Mouse (Mus musculus) liver (tissue): ENCODE results near the gene Dagla.

ENCODE experiments used
- DNase-seq: peaks from one replicate; pipeline ENCODE4 v3.0.0-alpha.2; 2020; ENCODE audit warnings: mixed read lengths

Dagla gene

DNA sequence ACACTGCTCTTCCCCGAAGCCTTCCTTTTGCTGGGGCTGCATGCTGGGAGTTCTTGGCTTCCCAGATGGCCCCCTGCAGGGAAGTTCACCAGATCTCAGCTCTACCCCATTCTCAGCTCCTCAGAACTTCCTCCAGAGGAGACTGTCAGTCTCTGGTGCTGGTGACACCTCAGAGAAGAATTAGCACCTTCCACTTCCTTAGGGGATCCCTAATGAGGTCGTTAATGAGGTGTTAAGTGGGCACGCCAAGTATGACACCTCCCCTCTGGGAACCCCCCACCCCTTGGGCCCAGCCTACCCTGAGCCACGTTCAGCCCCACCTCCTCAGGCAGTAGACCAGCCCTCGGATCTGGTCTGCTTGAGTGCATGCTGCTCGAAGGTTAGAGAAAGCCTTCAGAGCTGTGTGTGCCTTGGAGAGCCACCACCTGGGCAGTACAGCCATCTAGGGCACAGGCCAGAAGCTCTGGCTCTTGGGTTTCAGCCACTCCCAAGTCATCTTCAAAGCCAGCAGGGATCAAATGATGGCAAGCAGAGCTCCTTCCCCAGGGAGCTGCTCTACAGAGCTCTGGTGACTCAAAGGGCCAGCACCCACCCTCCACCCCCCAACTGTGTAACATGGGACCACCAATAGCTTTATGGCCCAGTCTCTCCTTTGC, 25.9 kb downstream of the Dagla start:
- DNase-seq: no peak

DNA sequence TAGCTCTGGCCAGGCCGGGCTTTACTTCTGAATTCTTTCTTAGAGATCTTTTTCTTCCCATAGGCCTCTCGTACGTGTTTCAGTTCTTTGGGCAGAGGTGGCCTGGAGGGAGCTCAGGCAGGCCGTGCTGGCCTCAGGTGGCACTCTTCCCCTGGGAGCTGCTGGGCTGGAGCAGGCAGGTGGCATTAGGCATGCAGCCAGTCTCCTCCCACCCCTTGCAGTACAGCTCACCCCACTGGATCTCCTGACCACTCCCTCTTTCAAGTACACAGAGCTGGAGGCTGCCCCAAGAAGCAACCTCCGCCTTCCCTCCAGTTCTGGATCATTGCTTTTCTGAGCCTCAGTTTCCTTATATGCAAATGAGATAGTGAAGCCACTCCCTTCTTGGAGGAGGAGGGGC, 26.9 kb downstream of the Dagla start:
- no peak for DNase-seq

DNA sequence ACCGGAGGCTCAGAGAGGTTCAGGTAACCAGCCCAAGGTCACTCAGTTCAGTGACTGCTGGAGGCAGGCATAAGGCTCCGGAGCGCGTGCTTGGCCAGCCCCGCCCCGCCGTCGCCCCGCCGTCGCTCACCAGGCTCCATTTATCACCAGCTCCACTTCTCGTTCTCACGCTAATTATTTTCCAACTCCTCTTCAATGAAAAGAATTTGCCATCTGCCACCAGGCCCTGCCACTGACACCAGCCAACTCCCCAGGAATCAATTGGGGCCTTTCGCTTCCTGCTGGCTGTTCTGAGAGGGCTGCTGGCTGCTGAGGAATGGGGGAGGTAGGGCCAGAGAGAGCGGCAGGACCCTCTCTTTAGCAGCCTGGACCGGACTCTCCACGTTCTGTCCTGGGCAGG, 27.3 kb downstream of the Dagla start:
- DNase-seq: no peak

- no peak for DNase-seq
These were observed 28.1 kb downstream of the Dagla start for GRCm38 (mm10) chr19:10276483-10277144.

DNA sequence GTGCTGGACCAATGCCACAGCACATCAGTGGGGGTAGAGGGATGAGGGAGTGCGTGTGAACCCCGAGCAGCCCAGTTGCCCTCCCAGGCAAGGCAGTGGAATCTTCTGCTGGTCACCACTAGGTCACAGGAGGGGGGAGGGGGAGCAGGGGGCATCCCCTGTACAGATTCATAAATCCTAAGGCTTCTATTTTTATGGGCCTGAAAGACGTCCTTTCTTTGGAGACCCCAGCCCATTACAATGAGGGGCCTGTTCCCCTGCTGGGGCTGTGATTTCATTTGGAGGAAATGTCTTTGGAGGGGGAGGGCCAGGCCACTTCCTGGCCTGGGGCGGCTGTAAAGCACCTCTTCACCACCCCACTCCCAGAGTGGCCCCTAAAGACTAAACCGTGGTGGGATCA, 30.6 kb downstream of the Dagla start:
- DNase-seq: no peak

- no peak for DNase-seq
These were observed 31.9 kb downstream of the Dagla start for GRCm38 (mm10) chr19:10272746-10273145.

GRCm38 (mm10) chr19:10271592-10271991, 33.1 kb downstream of the Dagla start:
- no peak for DNase-seq

DNA sequence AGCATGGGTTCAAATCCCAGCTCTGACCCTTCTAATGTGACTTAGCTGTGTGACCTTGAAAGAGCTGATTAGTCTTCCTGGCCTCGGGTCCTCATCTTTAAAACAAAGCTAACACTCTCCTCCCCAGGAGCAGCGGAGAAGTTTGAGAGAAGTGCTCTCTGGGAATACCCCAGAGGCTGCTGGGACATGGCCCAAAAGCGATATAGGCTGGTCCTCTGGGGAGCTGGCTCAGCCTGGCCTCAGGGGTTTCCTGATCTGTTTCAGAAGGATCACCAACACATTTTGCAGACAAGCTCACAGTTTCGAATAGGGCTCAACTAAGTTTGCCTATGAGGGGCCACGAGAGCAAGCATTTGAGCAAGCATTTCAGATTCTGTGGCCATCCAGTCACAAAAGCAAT, 34.3 kb downstream of the Dagla start:
- DNase-seq: no peak

DNA sequence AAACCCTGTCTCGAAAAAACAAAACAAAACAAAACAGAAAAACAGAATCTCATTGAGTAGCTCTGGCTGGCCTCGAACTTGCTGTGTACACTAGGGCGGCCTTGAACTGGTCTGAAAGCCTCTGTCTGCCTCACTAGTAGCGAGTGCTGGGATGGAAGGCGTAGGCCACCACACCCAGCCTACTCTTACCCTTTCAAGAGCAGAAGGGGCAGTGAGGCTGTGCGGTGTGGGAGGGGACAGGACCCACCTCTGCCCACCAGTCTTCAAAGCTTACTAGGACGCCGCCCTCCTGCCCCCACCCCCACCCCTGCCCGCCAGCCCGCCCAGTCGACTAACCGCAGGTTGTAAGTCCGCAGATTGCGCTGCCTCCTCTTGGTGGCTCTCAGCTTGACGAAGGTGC, 35.8 kb downstream of the Dagla start:
- DNase-seq: no peak

DNA sequence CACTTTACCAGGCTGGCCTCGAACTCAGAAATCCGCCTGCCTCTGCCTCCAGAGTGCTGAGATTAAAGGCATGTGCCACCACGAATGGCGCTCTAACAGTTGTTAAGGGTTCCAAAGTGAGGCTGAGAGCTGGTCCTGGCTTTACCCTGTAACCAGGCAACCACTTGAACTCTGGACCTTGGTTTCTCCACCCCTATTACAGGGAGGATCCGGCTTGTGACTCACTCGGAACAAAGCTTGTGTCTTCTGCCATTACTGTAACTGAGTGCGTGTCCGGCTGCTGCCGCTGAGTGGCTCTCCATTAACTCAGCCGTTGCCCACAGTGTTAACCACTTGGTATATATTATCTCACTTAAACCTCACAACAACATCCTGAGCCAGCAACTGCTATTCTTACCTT, 36.7 kb downstream of the Dagla start:
- peak; percentile 24 for DNase-seq

DNA sequence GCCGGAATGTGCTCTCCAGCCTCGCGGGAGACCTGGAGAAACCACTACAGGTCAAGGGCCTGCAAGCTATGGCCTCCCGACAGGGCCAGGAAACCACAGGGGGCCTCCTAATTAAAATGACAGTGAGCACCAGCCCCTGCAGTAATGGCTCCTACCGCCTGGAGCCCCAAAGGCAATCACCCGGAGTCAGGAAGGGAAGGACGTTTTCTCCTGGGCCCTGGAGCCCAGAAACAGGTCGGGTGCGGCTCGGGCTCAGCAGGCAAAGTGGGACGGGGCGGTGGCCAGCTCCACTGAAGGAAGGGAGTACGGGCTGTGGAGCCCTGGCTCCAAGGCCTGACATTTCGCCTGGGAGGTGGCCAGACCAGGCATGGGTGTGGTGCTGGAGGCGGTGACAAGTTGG, 37.6 kb downstream of the Dagla start:
- no peak for DNase-seq

- peak; percentile 73 for DNase-seq
These were observed 38.4 kb downstream of the Dagla start for GRCm38 (mm10) chr19:10266196-10266850.

DNA sequence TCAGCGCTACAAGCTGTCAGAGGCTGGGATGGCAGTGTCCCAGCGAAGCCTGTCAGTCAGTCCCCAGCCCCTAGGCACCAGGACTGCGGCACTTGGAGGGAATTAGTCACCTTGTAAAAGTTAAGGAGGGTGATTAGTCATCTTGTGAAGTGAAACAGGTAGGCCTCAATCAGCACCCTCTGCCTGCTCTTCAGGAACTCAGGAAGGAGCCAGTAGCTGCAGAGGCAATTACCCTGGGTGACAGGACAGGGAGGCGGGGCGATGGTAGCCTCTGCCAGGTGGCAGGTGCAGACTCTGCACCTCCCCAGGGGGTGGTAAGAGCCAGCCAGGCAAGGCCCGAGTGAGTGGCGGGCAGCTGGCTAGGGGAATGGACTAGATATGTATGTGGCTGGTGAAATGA, 43.3 kb downstream of the Dagla start:
- DNase-seq: no peak

GRCm38 (mm10) chr19:10258279-10259011, 46.2 kb downstream of the Dagla start:
- DNase-seq: peak; percentile 77

DNA sequence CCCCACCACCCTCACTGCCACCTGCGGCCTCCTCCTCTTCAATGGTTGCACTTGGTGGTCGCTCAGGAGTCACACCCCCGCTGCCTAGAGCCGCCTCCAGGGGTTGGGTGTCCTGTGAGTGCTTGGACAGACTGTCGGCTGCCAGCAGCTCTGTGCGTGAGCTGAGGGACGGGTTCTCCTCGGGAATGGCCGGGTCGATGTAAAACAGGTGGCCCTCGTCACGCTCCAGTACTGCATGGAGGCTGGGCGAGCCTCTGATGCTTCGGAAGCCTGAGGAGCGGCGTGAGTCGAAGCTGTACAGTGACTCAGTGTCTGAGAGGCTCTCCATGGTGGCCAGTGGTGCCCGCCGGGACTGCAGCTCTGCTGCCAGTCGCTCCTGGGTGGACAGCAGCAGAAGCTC, 56.5 kb downstream of the Dagla start:
- DNase-seq: no peak

- no peak for DNase-seq
These were observed 57.5 kb downstream of the Dagla start for GRCm38 (mm10) chr19:10247165-10247564.

DNA sequence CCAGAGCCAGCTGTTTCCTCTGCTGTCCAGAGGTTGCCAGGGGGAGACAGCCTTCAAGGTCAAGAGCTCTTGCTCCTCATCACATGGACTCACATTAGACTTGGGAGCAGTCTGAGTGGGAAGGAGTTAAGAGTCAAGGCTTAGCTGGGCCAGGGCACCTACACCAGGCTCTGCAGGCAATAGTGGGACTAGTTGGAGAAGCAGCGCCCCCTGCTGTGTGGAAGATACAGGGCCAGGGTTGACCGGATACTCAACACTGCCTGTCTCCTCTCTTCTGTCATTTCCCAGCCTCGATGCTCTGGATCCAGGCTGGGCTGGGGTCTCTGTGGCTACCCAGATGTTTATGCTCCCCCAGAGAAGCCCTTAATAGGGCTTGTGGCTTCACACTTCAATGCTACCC, 60.5 kb downstream of the Dagla start:
- DNase-seq: peak; percentile 69

DNA sequence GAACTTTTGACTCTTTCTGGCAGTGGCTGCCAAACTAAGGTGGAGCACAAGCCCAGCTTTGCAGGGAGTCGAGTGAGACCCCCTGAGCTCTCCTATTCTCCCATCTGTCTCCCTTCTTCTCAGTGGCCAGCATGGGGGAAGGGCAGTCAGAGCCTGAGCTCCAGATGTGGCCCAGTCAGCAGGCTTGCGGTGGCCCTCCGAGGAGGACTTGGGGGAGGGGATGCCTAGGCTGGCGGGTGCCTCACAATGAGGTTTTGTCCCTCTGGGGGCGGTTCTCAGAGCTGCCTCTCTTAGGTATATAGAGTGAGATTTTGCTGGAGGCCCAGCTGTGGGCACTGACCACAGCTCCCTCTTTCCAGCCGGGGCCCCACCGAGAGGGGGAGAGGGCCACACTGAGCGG, 61.8 kb downstream of the Dagla start:
- DNase-seq: no peak

DNA sequence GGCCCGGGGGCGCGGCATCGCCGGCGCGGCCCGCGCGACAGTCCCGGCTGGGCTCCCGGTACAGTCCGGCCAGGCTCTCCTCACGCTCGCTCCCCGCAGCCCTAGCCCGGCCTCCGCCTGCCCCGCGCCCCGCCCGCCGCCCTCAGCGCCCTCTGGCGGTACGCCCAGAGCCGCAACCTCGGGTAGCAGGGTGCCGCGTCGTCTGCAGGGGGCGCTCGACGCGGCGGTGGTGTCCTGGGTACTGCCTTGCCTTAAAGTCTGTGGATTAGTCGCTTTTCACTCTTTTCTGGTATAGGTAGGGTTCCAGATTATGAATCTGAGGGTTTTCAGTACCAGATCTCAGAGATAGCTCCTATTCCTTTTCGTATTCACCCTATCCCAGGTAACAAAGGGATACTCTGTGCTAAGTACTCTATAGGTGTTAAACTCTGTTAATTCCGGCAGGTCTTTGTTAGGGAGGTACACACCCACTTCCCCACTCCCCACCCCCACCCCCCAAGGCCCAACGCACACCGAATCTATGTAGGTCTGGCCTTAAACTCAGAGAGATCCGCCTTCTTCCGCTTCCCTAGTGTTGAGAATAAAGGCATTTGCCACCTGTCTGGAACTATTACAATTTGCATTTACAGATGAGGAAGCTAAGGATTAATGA, 63.9 kb downstream of the Dagla start, which contains the start of gene Myrf:
Gene Myrf (minus strand): TSS at position 95 of the 652 bp plus-strand sequence.
- DNase-seq: peak; percentile 82

GRCm38 (mm10) chr19:10239975-10240653, 64.6 kb downstream of the Dagla start:
- DNase-seq: no peak

DNA sequence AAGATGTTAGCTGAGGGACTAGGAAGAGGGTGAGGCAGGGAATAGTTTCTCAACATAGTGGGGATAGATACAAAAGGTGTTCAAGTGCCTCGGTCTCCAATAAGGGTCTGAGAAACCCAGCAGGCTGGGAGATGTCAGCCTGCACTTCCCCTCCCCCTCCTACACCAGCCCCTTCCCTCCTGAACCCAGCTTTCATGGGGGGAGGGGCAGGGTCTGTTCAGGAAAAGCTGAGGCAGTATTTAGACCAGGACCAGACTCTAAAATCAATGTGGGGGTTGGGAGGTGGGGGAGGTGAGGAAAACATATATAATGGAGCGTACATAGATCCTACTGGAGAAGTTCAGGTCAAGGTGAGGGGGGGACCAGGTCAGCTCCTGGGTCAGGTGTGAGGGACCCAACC, 65.3 kb downstream of the Dagla start:
- no peak for DNase-seq

GRCm38 (mm10) chr19:10238477-10238876, 66.2 kb downstream of the Dagla start:
- DNase-seq: peak; percentile 39
